Mouse (Mus musculus) cerebellum, adult 2 months (tissue): ENCODE data around the gene Frem1.

Source experiments
- CTCF ChIP-seq: fragments of 200-500 bp; IDR thresholded peaks from 2 replicates; pipeline ENCODE4 v1.5.1; 2011; ENCODE audit warnings: low read depth, mild to moderate bottlenecking, control low read depth, low read length, moderate library complexity, borderline replicate concordance; ENCODE audit not compliant: insufficient read depth
- POLR2A ChIP-seq: fragments of 200-500 bp; IDR thresholded peaks from 2 replicates; pipeline ENCODE4 v1.6.1; 2011; ENCODE audit warnings: low read length, control low read depth, borderline replicate concordance; ENCODE audit not compliant: insufficient read depth

GRCm38 (mm10) chr4:83032780-83033179, 19.4 kb downstream of the Frem1 start:
- TF ChIP-seq CTCF: no peak
- no peak for TF ChIP-seq POLR2A
